7 mouse cellular contexts compared by ENCODE assay signal in the genomic region with DNA sequence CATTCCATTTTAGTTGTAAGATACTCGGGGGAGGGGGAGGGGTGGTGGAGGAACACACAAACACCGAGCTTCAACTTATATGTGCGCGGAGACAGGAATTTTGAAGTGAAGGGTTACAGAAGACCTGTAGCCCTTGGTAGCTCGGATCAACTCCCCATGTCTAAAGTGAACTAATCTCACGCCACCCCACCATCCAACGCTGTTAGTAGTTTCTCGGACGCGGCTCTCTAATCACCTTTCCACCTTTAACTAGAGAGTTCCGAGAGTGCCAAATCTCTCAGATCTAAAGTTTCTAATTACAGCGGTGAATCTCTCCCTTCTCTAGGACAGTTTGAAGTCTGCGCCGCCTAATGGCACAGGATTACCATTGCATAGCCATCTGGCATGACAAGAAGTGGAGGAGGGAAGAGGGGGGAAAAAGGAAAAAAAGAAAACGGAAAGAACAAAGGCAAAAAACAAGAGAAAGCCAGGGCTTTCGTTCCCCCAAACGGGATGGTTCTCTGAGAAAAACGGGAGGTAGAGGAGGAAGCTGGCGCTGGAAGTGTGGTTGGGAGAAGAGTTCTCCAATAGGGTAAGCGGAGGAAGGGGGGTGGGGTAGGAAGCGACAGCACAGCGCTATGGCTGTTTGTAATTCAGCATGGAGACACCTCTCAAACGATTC. TPM values are rescaled to one million over a fixed set of nuclear protein-coding genes. Genes with fewer than 3 reads are reported as not detected.
DNase-seq lines count a peak whose midpoint lies in the region; ATAC-seq and TF ChIP-seq lines count a peak whose summit lies in the region.

No protein-coding gene starts in this region.

- peak overlapping the region; percentile 67 for H3K4me2 ChIP-seq in hindbrain, postnatal 0 days (ENCODE audit: low read depth, low read length)

- ATAC-seq in activated CD4-positive, CD25-positive, alpha-beta regulatory T cell, adult 4 months = peak; percentile 60
- ATAC-seq in hindbrain, postnatal 0 days = peak; percentile 85

- TF ChIP-seq CTCF in hindbrain, postnatal 0 days (IDR thresholded peaks at IDR 0.05; ENCODE audit: low read depth) = peak; percentile 63

- H3K4me3 ChIP-seq in hindbrain, postnatal 0 days (ENCODE audit: low read length) = peak overlapping the region; percentile 49

- no peaks in the 10 kb centered on the region for H3K9me3 ChIP-seq in hindbrain, postnatal 0 days (ENCODE audit: low read length)

- H3K27me3 ChIP-seq in hindbrain, postnatal 0 days (ENCODE audit: insufficient read depth, low read length) = no peaks in the 10 kb centered on the region

- DNase-seq in cerebellum, postnatal 10 days = peak; percentile 74 to 75
- peak; percentile 13 to 32 for DNase-seq in frontal cortex, postnatal 14 days (ENCODE audit: low spot score in 2 of 2)
- DNase-seq in hindbrain, postnatal 0 days (ENCODE audit: low spot score) = peak; percentile 72
- peak; percentile 17 to 39 for DNase-seq in left cerebral cortex, adult 18-20 months (ENCODE audit: low spot score in 2 of 2)
- DNase-seq in lung, postnatal 4 days = peak; percentile 29 to 58
- peak; percentile 14 for DNase-seq in right cerebral cortex, postnatal 14 days

- H3K27ac ChIP-seq in hindbrain, postnatal 0 days = peak overlapping the region; percentile 74

- no peaks in the 10 kb centered on the region for H3K36me3 ChIP-seq in hindbrain, postnatal 0 days (ENCODE audit: insufficient read depth, low read length)

- WGBS in hindbrain, postnatal 0 days = 28% methylated on average over 23 of the region's 23 CpGs

- H3K9ac ChIP-seq in hindbrain, postnatal 0 days (replicated peaks; ENCODE audit: low read length) = peak overlapping the region; percentile 48

- H3K4me1 ChIP-seq in hindbrain, postnatal 0 days (ENCODE audit: insufficient read depth, low read length) = no peaks in the 10 kb centered on the region

RNA-seq across cellular contexts. Expression of a gene that starts 0.7 kb away (rescaled TPM):
- 10 to 100 TPM; 30.4 to 31.7 TPM for polyA plus RNA-seq in activated CD4-positive, CD25-positive, alpha-beta regulatory T cell, adult 4 months (2017; shearing (Covaris generic))
- total RNA-seq in hindbrain, postnatal 0 days (2014; rRNA removed) = 0.52 and 0.54 TPM in 2 replicates
- polyA plus RNA-seq in hindbrain, postnatal 0 days (2015; fragmentation: Nextera tagmentation; extraction: Ambion mirVana) = 12.8 and 15.7 TPM in 2 replicates
- total RNA-seq in left cerebral cortex, adult 18-20 months (2021) = 1 to 10 TPM; 3.7 to 4.5 TPM

Comparison
In these comparisons a context has a peak if more than half of its experiments do, and no peak if none do; other contexts are left out.
1. Peak in every context shown above with its lines: DNase-seq, ATAC-seq, H3K4me3 ChIP-seq and H3K27ac ChIP-seq.
2. DNase-seq: peak in every context shown above with its lines; median percentile 74 in cerebellum, postnatal 10 days; 72 in hindbrain, postnatal 0 days; 44 in lung, postnatal 4 days; 28 in left cerebral cortex, adult 18-20 months; 22 in frontal cortex, postnatal 14 days; 14 in right cerebral cortex, postnatal 14 days.